Mouse (Mus musculus): ENCODE results near the gene AC131692.1.

- no peak for TF ChIP-seq CTCF (IDR thresholded peaks at IDR 0.05; ENCODE audit: borderline replicate concordance, insufficient read depth, low read length)
- TF ChIP-seq POLR2A (IDR thresholded peaks at IDR 0.05; ENCODE audit: low read depth, low read length), result no peak
These were observed 38.1 kb downstream of the AC131692.1 start for GRCm38 (mm10) chr19:6132171-6132827.
